12 mouse cellular contexts compared by ENCODE assay signal in the genomic region with DNA sequence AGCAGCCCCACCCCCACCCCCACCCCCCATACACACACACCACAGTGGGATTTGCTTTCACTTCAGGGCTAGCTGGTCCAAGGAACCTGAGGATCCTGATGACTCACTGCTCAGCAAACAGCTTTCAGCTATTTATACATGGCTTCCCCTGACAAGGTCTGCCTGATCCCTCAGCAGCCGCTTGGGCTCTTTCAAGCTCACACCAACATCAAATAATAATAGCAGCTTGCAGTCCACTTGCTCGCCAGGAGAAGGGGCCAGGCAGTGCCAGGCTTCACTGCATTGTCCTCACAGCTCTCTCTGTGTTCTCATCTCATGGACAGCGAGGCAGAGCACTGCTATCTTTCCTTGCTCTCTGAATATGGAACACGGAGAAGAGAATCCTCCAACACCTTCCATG.
A peak's percentile ranks its signal among the peaks of the same experiment; 100 is the strongest.
DNase-seq lines count a peak whose midpoint lies in the region; ATAC-seq and TF ChIP-seq lines count a peak whose summit lies in the region.
"Had no signal": no experiment of that assay in that cellular context is flagged by ENCODE, and none has a peak within 500 bp of the region (broad histone marks: within the 10 kb centered on the region; RNA-seq: fewer than 3 reads in every experiment).

No protein-coding gene starts in this region.

- no peak overlapping the region for H3K9ac ChIP-seq in hindbrain, postnatal 0 days (replicated peaks; ENCODE audit: low read length)
- no peak overlapping the region for H3K9ac ChIP-seq in hindbrain, embryonic 12.5 days

- H3K4me1 ChIP-seq in hindbrain, postnatal 0 days (ENCODE audit: insufficient read depth, low read length) = no peaks in the 10 kb centered on the region
- no peaks in the 10 kb centered on the region for H3K4me1 ChIP-seq in hindbrain, embryonic 12.5 days
- H3K4me1 ChIP-seq: limb, embryonic 10.5 days had no signal

- H3K27me3 ChIP-seq in hindbrain, postnatal 0 days (ENCODE audit: insufficient read depth, low read length) = no peaks in the 10 kb centered on the region
- H3K27me3 ChIP-seq in hindbrain, embryonic 12.5 days = no peaks in the 10 kb centered on the region
- H3K27me3 ChIP-seq: CH12.LX had no signal

- no peaks in the 10 kb centered on the region for H3K9me3 ChIP-seq in hindbrain, postnatal 0 days (ENCODE audit: low read length)
- H3K9me3 ChIP-seq in hindbrain, embryonic 12.5 days (replicated peaks) = no peaks in the 10 kb centered on the region
- H3K9me3 ChIP-seq: limb, embryonic 10.5 days had no signal

- DNase-seq in cerebellum, postnatal 14 days = peak; percentile 34 to 55
- DNase-seq in cerebellum, postnatal 4 days (ENCODE audit: low spot score in 2 of 2) = no peak
- peak; percentile 25 for DNase-seq in hindbrain, postnatal 0 days (ENCODE audit: low spot score)
- DNase-seq in right cerebral cortex, adult 2 months (ENCODE audit: low spot score in 2 of 2) = peak; percentile 14 to 27
- no peak for DNase-seq in right cerebral cortex, postnatal 4 days
- DNase-seq in c-Kit-positive CD71-positive TER-119-positive erythroid progenitor cells, embryonic 14.5 days (ENCODE audit: low spot score) = no peak
- DNase-seq in urinary bladder, adult 2 months (ENCODE audit: low spot score) = no peak
- DNase-seq: kidney, postnatal 10 days; lung, adult 2 months had no signal

- 42% methylated on average over 4 of the region's 4 CpGs for WGBS in hindbrain, postnatal 0 days
- 56% methylated on average over 4 of the region's 4 CpGs for WGBS in hindbrain, embryonic 12.5 days

- H3K4me3 ChIP-seq in hindbrain, postnatal 0 days (ENCODE audit: low read length) = no peak overlapping the region
- H3K4me3 ChIP-seq in hindbrain, embryonic 12.5 days = no peak overlapping the region
- H3K4me3 ChIP-seq: limb, embryonic 10.5 days had no signal

- no peak overlapping the region for H3K27ac ChIP-seq in hindbrain, postnatal 0 days
- no peak overlapping the region for H3K27ac ChIP-seq in hindbrain, embryonic 12.5 days
- H3K27ac ChIP-seq: limb, embryonic 10.5 days had no signal

- TF ChIP-seq CTCF in hindbrain, postnatal 0 days (IDR thresholded peaks at IDR 0.05; ENCODE audit: low read depth) = no peak

- no peaks in the 10 kb centered on the region for H3K36me3 ChIP-seq in hindbrain, postnatal 0 days (ENCODE audit: insufficient read depth, low read length)
- no peaks in the 10 kb centered on the region for H3K36me3 ChIP-seq in hindbrain, embryonic 12.5 days
- H3K36me3 ChIP-seq: limb, embryonic 10.5 days had no signal

- ATAC-seq in hindbrain, postnatal 0 days = peak; percentile 29; the same call in 1 of the 2 replicates
- ATAC-seq in hindbrain, embryonic 12.5 days (ENCODE audit: low FRiP score) = no peak

- no peak overlapping the region for H3K4me2 ChIP-seq in hindbrain, postnatal 0 days (ENCODE audit: low read depth, low read length)
- no peak overlapping the region for H3K4me2 ChIP-seq in hindbrain, embryonic 12.5 days (replicated peaks)

Comparison
In these comparisons a context has a peak if more than half of its experiments do, and no peak if none do; other contexts are left out.
1. DNase-seq: peak in cerebellum, postnatal 14 days (2 of 2), hindbrain, postnatal 0 days (single experiment) and right cerebral cortex, adult 2 months (2 of 2); none in cerebellum, postnatal 4 days (0 of 2), right cerebral cortex, postnatal 4 days (single experiment), c-Kit-positive CD71-positive TER-119-positive erythroid progenitor cells, embryonic 14.5 days (single experiment) and urinary bladder, adult 2 months (single experiment).